Mouse (Mus musculus) MN1 (cell line): ENCODE data around the gene Ccdc185.

Experiments used
- DNase-seq: peaks from one replicate; pipeline ENCODE4 v3.0.0-alpha.2; 2016; ENCODE audit warnings: low spot score

Gene Ccdc185

GRCm38 (mm10) chr1:182747081-182747480, 1.9 kb downstream of the Ccdc185 start:
- no peak for DNase-seq

GRCm38 (mm10) chr1:182735891-182736290, 13.1 kb downstream of the Ccdc185 start:
- no peak for DNase-seq

GRCm38 (mm10) chr1:182732695-182733094, 16.3 kb downstream of the Ccdc185 start:
- no peak for DNase-seq

GRCm38 (mm10) chr1:182729002-182729401, 20.0 kb downstream of the Ccdc185 start:
- DNase-seq: no peak

- DNase-seq: no peak
Measured at GRCm38 (mm10) chr1:182727541-182727940, 21.4 kb downstream of the Ccdc185 start.

DNA sequence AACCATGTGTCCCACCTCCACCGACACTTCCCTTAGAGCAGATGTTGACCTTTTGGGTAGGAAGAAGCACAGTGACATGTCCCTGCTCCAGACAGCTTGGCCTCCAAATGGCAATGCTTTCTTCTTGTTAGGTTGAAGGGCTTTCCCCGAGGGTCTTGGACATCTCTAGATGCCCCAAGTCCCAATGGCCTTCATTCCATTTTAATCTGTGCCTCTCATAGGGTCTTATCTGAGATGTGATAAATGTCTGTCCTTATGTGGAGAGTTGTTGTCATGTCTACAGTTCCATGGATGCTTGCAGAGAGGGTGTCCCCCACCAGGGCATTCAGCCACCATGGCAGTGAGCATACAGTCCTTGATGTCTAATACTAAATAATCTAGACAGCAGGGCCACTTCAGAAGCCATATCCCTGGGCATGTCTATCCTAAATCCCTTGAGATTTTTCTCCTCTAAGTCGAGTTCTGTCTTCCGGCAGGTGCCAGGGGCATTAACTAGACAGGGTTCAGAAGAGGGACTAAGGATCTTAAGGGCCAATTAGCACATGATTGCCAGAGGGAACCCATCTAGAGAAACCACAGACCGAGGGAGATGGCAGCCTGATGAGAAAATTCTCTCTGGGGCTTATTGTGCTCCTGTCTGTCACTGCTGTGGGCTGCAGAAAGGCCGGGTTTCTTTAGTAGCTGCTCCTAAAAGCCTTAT, 34.6 kb downstream of the Ccdc185 start:
- DNase-seq: no peak

DNA sequence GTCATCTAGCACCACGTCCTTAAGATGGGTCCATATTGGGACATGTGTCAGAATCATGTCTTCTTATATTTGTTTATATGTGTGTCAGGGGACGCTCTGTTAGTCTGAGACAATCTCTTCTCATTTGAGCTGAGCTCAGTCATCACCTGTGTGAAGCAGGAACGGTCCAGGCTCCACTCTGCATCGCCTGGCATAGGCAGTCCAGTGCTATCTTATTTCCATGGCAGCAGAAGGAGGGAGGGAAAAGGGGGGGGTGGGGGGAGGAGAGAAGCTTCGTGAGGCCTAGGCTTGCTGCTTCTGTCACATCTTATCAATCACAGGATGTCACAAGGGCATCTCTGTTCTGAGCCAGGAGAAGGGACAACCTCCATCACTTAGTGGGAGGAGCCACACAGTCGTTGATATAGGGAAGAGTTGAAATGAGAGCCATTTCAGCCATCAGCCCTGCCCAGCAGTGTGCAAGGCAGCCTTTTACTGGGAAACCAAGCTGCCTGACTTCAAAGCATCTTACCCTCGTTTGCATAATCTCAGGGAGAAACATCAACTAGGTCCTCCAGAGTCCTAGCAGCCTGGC, 37.5 kb downstream of the Ccdc185 start:
- DNase-seq: no peak

GRCm38 (mm10) chr1:182707459-182707858, 41.5 kb downstream of the Ccdc185 start:
- no peak for DNase-seq

- no peak for DNase-seq
Measured at GRCm38 (mm10) chr1:182704882-182705281, 44.1 kb downstream of the Ccdc185 start.

GRCm38 (mm10) chr1:182699392-182700347, 49.3 kb downstream of the Ccdc185 start:
- no peak for DNase-seq
